Mouse (Mus musculus) E14TG2a.4 (cell line): Measurements from ENCODE around the gene Lsg1.

ENCODE experiments used
- CTCF ChIP-seq: conservative IDR thresholded peaks from 2 replicates; pipeline ENCODE4 v1.5.1; 2014; ENCODE audit warnings: low read length
- NANOG ChIP-seq: IDR thresholded peaks from 2 replicates; pipeline ENCODE4 v1.6.1; 2014; ENCODE audit warnings: borderline replicate concordance, low read length, mixed read lengths
- POU5F1 ChIP-seq: IDR thresholded peaks from 2 replicates; pipeline ENCODE4 v1.6.1; 2014; ENCODE audit warnings: low read length, borderline replicate concordance

- TF ChIP-seq CTCF, result no peak
- TF ChIP-seq POU5F1, result no peak
- TF ChIP-seq NANOG, result no peak
Measured at GRCm38 (mm10) chr16:30605528-30605927, 18.1 kb upstream of the Lsg1 start.
